Mouse (Mus musculus) thymus, adult 18-20 months (tissue): ENCODE results near the gene Stoml1.

Experiments
- DNase-seq, 2 experiments: peaks; one replicate each; pipeline ENCODE4 v3.0.0; 2022; ENCODE audit warnings: mixed read lengths in 2 of 2

Stoml1 gene

GRCm38 (mm10) chr9:58274101-58274604 is 21.2 kb downstream of the Stoml1 start:
- DNase-seq: no peak

GRCm38 (mm10) chr9:58274626-58275025 is 21.7 kb downstream of the Stoml1 start:
- no peak for DNase-seq

- DNase-seq: no peak
These were observed 22.3 kb downstream of the Stoml1 start for GRCm38 (mm10) chr9:58275115-58275774.

- DNase-seq: no peak
These were observed 22.8 kb downstream of the Stoml1 start for GRCm38 (mm10) chr9:58275797-58276196.

- DNase-seq: no peak
These were observed 23.4 kb downstream of the Stoml1 start for GRCm38 (mm10) chr9:58276346-58276745.

- DNase-seq: no peak
These were observed 25.3 kb downstream of the Stoml1 start for GRCm38 (mm10) chr9:58278313-58278712.

GRCm38 (mm10) chr9:58278821-58279723 is 26.1 kb downstream of the Stoml1 start:
- no peak for DNase-seq

- no peak for DNase-seq
These were observed 26.8 kb downstream of the Stoml1 start for GRCm38 (mm10) chr9:58279780-58280179.

- DNase-seq: peak; percentile 23 to 56
These were observed 27.5 kb downstream of the Stoml1 start for GRCm38 (mm10) chr9:58280259-58281109.

GRCm38 (mm10) chr9:58281597-58281996 is 28.6 kb downstream of the Stoml1 start:
- no peak for DNase-seq

- no peak for DNase-seq
These were observed 30.5 kb downstream of the Stoml1 start for GRCm38 (mm10) chr9:58283431-58283830.

- DNase-seq: no peak
These were observed 36.1 kb downstream of the Stoml1 start for GRCm38 (mm10) chr9:58289090-58289489.

GRCm38 (mm10) chr9:58289901-58290300 is 36.9 kb downstream of the Stoml1 start:
- DNase-seq: no peak

- no peak for DNase-seq
These were observed 41.6 kb downstream of the Stoml1 start for GRCm38 (mm10) chr9:58294527-58294926.

GRCm38 (mm10) chr9:58295345-58295744 is 42.4 kb downstream of the Stoml1 start:
- no peak for DNase-seq

- DNase-seq: no peak
These were observed 42.9 kb downstream of the Stoml1 start for GRCm38 (mm10) chr9:58295766-58296361.

- no peak for DNase-seq
These were observed 44.1 kb downstream of the Stoml1 start for GRCm38 (mm10) chr9:58297065-58297464.

- no peak for DNase-seq
These were observed 45.1 kb downstream of the Stoml1 start for GRCm38 (mm10) chr9:58297961-58298477.

GRCm38 (mm10) chr9:58299356-58299799 is 46.4 kb downstream of the Stoml1 start:
- no peak for DNase-seq

- no peak for DNase-seq
These were observed 50.2 kb downstream of the Stoml1 start for GRCm38 (mm10) chr9:58303115-58303514.

- DNase-seq: no peak
These were observed 50.8 kb downstream of the Stoml1 start for GRCm38 (mm10) chr9:58303599-58304271.

- no peak for DNase-seq
These were observed 52.7 kb downstream of the Stoml1 start for GRCm38 (mm10) chr9:58305686-58306085.
